Mouse (Mus musculus): Measurements from ENCODE around the gene Cryab.

- TF ChIP-seq CTCF (IDR thresholded peaks at IDR 0.05; ENCODE audit: borderline replicate concordance, insufficient read depth, low read depth, low read length) (no peak), POLR2A (IDR thresholded peaks at IDR 0.05; ENCODE audit: borderline replicate concordance, insufficient read depth, low read length) (no peak)
Observed at GRCm38 (mm10) chr9:50745806-50746205, 5.3 kb upstream of the Cryab start.
